Mouse (Mus musculus): ENCODE data around the gene Zbp1.

Zbp1 gene

DNA sequence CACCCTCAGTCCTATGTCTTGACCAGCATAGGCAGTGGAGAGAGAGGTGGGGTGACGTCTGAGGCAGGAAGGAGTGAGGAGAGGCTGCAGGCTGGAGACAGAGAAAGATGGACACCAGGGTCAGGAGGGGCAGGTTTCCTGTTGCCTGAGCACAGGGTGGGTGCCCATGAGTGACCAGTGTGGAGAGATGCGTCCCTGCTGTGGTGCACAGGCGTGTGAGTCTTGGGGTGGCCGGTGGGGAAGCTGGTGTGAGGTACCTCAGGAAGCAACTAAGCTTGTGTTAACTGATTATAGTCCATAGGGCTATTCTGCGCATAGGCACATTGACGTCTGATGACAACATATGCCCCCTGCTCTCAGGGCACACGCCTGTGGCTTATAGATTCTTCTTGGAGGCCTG is 39.7 kb downstream of the Zbp1 start:
- no peak for DNase-seq (ENCODE audit: low spot score)

DNA sequence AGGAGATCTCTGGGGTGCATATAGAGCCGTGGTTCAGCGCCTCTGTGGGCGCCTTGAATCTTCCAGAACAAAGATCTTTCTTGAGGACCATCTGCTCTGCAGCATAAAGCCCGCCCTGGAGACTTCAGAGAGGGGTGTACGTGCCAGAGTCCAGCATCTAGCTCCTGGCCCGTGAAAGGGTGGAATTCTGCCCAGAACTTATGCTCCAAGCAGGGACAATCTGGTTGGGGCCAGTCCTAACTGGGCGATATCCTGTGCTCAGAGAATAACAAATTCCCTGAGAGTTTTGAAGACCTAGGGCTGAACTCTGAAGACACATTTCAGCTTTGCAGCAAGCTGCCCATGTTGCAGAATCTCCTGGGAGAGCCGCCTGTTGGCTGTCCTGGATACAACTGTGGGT is 40.8 kb downstream of the Zbp1 start:
- DNase-seq (ENCODE audit: low spot score), result no peak

GRCm38 (mm10) chr2:173177481-173177880 is 41.2 kb downstream of the Zbp1 start:
- peak; percentile 0 for DNase-seq (ENCODE audit: low spot score)

DNA sequence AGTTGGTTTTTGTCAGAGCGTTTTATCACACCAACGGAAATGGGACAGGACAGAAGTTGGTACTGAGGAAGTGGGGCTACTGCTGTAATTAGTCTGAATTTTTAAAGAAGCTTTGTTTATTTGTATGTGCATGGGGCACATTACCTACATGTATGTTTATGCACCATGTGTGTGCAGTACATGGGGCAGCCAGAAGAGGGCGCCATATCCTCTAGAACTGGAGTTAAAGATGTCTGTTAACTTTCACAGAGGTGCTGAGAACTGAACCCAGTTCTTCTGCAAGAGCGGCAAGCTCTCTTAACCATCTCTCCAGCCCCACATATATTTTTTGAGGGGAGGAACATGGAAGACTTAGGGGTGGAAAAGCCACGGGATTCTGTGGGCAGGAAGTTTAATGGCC is 43.0 kb downstream of the Zbp1 start:
- DNase-seq (ENCODE audit: low spot score), result no peak

- no peak for DNase-seq (ENCODE audit: low spot score)
These were observed 44.2 kb downstream of the Zbp1 start for GRCm38 (mm10) chr2:173174569-173174968.

GRCm38 (mm10) chr2:173173521-173174511 is 44.9 kb downstream of the Zbp1 start:
- DNase-seq (ENCODE audit: low spot score), result peak; percentile 16

DNA sequence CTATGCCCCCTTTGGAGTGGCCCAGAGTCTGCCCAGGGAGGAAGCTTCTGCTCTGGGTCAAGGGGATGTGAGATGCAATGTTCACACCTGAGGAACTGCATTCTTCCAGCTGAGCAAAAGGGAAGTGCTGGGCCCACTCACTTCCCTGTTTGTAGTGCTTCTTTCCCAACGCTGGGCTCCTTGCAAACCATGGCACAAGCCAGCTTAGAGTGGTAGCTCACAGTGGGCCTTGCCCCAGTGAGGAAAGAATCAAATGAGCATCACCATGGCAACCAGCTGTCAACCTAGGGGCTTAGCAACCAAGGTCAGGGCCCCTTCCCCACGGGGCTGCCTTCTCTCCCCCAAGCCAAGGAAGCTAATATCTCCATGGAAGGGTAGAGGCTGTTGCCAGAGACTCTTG is 45.7 kb downstream of the Zbp1 start:
- no peak for DNase-seq (ENCODE audit: low spot score)

GRCm38 (mm10) chr2:173172386-173172785 is 46.3 kb downstream of the Zbp1 start:
- DNase-seq (ENCODE audit: low spot score), result no peak

DNA sequence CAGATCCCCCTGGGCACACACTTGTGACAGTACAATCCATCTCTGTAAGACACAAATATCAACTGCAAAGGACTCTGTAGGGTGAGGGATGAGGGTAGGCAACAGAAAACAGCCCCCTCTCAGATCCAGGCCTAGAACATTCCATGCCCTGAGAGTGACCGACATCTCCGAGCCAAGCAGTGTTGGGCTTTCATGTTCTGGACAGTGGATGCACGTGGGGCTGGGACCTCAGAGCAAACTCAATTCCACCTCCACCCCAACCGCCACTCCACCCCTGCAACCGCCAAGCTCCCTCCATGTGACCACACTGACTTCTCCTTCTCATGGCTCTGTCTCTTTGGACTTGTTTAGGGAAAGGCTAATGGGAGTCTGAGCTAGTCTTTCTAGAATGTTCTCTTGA is 46.8 kb downstream of the Zbp1 start:
- no peak for DNase-seq (ENCODE audit: low spot score)

DNA sequence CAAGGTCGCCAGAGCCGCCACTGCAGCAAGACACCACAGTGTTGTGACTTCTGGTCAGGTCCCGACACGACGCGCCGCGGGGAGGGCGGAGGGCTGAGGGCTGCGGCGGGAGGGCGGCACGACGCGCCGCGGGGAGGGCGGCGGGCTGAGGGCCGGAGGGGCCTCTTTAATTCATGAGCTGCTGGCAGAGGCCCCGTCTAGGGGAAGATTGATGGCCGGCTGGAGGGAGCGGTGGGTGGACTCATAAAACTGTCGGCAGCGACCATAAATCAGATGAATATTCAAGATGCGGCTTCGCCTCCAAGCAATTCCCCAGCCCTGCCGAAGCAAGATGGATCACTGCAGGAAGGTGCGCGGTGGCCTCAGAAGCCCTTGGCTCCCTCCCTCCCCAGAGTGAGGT is 47.3 kb downstream of the Zbp1 start:
- DNase-seq (ENCODE audit: low spot score), result no peak

DNA sequence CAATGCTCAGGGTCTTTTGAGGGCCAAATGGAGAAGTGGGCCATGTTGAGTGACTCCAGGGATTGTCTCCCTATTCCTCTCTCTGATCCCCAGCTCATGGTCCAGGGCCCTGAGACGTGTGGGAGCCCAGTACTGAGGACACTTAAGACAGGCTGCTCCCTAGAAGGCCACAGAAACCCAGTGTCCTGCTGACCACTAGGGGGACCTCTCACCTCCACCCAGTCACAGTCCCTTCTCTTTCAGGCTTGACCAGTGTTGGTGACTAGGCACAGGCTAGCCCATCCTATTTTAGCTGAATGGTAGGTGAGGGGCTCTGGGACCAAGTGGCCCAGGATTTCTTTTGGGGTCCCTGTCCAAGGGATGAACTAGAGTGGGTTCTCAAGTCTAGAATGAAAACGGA is 48.0 kb downstream of the Zbp1 start:
- DNase-seq (ENCODE audit: low spot score), result no peak

DNA sequence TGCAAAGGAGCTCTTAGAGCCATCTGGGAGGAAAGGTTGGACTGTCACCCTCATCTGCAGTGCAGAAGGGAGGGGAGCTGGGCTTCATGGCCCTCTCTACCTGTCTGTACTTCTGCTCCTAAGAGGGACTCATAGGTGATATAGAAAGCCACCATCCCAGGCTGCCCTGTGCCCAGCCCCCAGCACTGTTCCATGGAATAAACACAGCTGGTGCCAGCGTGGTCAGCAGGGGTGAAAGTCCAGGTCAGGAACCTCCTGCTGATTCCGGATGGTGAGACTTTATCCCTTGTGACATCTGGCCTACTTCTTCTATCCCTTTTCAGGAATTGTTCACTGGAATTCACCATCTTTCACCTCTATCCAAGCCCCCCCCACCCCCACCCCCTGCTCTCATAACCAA is 48.6 kb downstream of the Zbp1 start:
- no peak for DNase-seq (ENCODE audit: low spot score)

GRCm38 (mm10) chr2:173168411-173168851 is 50.3 kb downstream of the Zbp1 start:
- DNase-seq (ENCODE audit: low spot score), result no peak

DNA sequence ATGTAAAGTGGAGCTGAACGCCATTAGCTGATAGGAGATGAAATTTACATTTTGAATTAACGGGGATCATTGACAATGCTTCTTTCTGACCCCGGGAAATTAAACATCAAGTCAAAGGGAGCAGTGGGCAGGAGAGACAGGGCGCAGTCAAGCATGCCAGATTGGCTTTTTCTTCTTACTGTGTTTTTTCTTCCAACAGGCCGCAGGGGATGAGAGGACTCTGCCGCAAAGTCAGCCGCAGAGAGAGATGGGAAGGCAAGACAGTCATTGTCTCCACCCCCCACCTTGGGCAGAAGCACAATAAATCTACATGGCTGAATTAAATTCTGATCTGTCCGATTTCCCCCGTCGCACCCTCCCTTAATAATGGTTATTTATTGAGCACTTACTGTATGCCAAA is 53.4 kb downstream of the Zbp1 start:
- no peak for DNase-seq (ENCODE audit: low spot score)

DNA sequence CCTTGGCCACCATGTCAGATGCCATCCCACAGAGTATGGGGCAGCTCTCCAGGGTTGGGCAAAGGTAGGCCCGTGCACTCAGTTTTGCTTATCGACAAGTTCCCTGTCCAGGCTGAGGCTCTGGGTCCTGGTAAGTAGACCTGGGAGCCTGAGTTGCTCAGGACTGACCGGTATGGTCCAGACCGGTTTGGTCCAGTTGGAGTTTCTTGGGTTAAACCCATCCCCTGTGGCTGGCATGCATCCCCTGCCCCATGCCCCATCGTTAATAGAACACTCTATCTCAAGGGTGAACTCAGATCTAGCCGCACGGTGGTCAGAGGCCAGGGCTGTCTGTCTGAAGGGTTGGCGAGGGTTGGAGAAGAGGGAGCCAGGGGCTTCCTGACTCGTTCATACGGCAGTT is 53.8 kb downstream of the Zbp1 start:
- DNase-seq (ENCODE audit: low spot score), result no peak

- no peak for DNase-seq (ENCODE audit: low spot score)
These were observed 54.4 kb downstream of the Zbp1 start for GRCm38 (mm10) chr2:173164358-173164757.

DNA sequence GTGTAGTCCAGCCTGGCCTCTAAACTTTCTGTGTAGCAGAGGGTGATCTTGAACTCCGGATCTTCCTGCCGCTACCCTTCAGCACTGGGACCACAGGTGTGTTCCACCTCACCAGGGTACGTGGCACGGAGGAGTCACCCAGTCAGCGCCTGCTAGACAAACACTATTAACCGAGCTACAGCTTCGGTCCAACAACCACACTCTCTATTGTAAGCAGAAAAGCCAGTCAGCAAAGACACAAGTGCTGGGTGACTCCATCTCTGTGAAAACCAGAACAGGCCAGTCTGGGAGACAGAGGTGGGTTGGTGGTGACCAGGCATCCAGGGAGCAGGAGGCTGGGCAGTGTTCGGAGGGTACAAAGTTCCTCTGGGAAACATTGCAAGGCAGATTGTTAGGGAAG is 55.3 kb downstream of the Zbp1 start:
- DNase-seq (ENCODE audit: low spot score), result no peak

- no peak for DNase-seq (ENCODE audit: low spot score)
These were observed 59.1 kb downstream of the Zbp1 start for GRCm38 (mm10) chr2:173159354-173160311.

DNA sequence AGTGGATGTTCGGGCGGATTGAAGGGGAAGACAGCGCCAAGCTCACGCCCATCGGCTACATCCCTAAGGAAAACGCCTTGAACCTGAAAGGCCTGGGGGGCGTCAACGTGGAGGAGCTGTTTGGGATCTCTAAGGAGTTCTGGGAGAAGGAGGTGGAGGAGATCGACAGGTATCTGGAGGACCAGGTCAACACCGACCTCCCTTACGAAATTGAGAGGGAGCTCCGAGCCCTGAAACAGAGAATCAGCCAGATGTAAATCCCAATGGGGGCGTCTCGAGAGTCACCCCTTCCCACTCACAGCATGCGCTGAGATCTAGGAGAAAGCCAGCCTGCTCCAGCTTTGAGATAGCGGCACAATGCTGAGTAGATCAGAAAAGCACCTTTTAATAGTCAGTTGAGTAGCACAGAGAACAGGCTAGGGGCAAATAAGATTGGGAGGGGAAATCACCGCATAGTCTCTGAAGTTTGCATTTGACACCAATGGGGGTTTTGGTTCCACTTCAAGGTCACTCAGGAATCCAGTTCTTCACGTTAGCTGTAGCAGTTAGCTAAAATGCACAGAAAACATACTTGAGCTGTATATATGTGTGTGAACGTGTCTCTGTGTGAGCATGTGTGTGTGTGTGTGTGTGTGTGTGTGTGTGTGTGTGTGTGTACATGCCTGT is 60.2 kb downstream of the Zbp1 start:
- no peak for DNase-seq (ENCODE audit: low spot score)

- no peak for DNase-seq (ENCODE audit: low spot score)
These were observed 60.9 kb downstream of the Zbp1 start for GRCm38 (mm10) chr2:173157871-173158270.

- no peak for DNase-seq (ENCODE audit: low spot score)
These were observed 61.3 kb downstream of the Zbp1 start for GRCm38 (mm10) chr2:173157376-173157775.

DNA sequence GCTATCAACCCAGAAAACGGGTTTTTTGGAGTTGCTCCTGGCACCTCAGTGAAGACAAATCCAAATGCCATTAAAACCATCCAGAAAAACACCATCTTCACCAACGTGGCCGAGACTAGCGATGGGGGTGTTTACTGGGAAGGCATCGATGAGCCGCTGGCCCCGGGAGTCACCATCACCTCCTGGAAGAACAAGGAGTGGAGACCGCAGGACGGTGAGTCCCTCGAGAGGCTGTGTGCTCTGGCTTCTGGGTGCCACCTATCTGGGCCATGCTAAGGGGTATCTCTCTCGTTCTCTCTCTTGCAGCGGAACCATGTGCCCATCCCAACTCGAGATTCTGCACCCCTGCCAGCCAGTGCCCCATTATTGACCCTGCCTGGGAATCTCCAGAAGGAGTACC is 61.8 kb downstream of the Zbp1 start:
- DNase-seq (ENCODE audit: low spot score), result no peak

All from ovary, postnatal 10 days (tissue).